Mouse (Mus musculus): Measurements from ENCODE around the gene Cma1.
"Not testable (repeated sequence)": the region's sequence is repeated elsewhere in the genome, so short reads cannot be mapped to it uniquely, and the experiment has no call there.

Gene Cma1

DNA sequence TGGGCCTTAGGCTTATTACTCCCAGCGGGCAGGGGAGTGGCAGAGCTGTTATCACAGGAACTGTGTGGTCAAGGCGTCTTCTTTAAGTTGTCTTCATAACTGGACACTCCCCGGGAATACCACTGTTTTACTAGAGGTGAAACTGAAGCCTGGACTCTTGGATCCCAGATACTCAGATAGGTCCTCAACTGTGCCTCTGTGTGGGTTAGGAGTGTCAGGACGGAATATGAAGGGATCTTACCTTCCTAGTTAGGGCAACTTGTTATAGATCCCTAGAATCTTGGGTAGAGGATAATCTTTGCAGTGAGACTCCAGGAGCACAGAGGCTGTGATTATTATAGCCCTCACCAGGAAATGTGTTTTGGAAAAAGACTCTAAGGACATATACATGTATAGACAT lies at the start of gene Cma1:
Gene Cma1 (minus strand): TSS at position 101 of the 400 bp plus-strand sequence.
- DNase-seq (ENCODE audit: low spot score): no peak

DNA sequence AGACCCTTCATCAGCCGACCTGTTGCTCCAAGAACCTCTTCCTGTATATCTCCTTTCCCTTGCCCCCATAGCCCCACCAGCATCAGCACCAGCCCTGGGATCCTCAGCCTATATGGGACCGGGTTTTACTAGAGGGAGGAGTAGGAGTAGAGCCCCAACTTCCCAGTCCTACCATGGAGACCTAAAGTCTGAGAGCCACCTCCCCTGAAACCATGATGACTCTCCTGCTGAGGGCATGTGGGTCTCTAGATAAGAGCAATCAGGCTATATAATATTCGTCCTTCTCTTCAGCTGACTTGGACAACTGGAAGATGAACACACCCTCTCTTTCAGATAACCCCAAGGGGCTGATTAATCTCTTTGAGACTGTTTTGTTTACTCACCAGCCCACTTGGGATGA lies 43.0 kb upstream of the Cma1 start:
- not testable (repeated sequence) for DNase-seq (ENCODE audit: low spot score)

DNA sequence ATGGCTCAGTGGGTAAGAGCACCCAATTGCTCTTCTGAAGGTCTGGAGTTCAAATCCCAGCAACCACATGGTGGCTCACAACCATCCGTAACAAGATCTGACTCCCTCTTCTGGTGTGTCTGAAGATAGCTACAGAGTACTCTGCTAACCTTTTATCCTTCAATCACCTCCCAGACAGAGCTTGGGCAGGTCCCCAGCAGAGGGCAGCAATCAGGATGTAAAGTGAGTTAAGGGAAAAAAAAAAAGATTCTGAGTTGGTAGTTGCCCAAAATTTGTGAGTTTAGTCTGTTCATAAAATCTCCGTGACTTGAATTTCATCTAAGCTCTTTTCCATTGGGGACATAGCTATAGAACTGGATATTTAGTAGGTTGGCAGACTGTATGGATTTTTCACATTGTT lies 19.4 kb upstream of the Cma1 start:
- not testable (repeated sequence) for DNase-seq (ENCODE audit: low spot score)

GRCm38 (mm10) chr14:55963263-55963662 lies 18.8 kb upstream of the Cma1 start:
- no peak for DNase-seq (ENCODE audit: low spot score)

GRCm38 (mm10) chr14:55950346-55951030 lies 6.0 kb upstream of the Cma1 start, which contains the start of gene Cma2:
Gene Cma2 (plus strand): TSS chr14:55950980.
- DNase-seq (ENCODE audit: low spot score): no peak

DNA sequence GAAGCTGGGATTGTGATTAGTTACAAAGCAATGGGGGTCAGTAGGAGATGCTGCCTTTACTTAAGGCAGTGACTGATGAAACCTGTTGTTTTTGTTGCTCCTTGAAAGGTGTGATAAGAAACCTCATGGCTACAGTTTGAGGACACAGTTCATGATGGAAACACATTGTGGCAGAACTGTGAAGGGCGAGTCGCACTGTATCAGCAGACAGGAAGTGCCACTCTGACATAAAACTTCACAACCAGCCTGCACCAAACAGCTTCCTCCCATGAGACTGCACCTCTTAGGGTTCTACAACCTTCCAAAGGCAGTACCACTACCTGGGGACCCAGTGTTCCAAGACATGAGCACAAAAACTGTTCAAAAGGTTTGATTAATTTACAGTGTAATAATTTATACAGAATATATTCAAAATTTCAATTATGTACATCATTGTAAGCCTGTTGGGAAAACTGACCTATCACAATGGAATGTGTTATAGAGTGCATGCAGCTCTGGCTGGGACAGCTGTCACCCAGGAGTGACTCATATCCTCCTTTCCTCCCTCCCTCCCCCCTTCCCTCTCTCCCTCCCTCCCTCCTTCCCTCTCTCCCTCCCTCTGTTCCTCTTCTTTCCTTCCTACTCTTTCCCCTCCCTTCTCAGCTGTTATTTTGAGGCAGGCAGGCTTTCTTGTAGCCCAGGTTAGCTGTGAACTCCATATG lies 1.9 kb upstream of the Cma1 start:
- DNase-seq (ENCODE audit: low spot score): no peak

DNA sequence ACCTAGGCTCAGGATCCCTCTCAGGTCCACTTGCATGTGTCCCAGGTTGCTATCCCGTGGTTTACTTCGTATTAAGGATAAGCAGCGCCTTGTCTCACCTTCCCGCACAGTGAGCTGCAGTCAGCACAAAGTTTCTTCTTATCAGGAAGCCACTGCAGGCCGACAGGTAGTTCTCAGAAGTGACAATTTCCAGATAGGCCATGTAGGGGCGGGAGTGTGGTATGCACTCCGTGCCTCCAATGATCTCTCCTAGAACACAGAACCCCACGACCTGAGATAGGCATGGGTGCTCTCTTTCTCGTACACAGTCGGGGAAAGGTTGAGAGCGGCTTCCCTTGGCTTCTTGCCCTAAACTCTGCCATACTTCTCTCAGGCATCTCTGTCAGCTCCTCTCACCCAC lies 874 bp downstream of the Cma1 start:
- DNase-seq (ENCODE audit: low spot score): no peak

- DNase-seq (ENCODE audit: low spot score): no peak
Measured at GRCm38 (mm10) chr14:55940070-55940800, 4.2 kb downstream of the Cma1 start.

- peak; percentile 11 for DNase-seq (ENCODE audit: low spot score)
Measured at GRCm38 (mm10) chr14:55933586-55933985, 10.9 kb downstream of the Cma1 start.

DNA sequence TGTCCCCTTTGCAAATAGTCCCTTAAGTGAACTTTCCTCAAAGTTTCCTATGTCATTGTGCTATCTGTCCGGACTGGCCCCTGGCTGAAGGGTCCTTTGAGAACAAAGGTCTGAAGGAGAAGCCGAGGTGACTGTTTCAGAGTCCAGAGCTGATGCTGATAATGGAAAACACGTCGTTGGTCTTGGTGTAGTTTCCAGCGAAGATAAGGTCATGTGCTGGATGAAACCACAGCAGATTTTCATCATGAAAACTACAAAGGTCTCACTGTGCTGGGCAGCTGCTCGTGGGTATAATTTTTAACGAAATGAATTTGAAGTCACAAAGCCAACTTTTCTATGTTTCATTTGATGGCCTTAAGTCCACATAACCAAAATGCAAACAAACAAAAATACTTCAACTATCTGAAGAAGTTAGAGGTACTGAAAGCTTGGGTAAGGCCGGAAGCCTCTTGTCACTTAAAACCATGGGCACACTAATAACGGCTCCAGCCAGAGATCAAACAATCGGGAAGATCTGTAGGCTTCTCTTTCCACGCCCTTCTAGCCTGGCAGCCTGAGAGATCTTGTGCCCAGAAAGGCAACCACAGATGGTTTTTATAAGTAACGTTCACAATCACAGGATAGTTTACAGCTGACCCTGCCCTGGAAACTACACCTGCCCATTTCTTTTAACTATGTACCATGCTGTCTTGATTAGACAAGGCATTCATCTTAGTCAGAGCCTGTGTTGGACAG lies 15.0 kb downstream of the Cma1 start:
- DNase-seq (ENCODE audit: low spot score): no peak

- no peak for DNase-seq (ENCODE audit: low spot score)
Measured at GRCm38 (mm10) chr14:55926847-55927246, 17.6 kb downstream of the Cma1 start.

DNA sequence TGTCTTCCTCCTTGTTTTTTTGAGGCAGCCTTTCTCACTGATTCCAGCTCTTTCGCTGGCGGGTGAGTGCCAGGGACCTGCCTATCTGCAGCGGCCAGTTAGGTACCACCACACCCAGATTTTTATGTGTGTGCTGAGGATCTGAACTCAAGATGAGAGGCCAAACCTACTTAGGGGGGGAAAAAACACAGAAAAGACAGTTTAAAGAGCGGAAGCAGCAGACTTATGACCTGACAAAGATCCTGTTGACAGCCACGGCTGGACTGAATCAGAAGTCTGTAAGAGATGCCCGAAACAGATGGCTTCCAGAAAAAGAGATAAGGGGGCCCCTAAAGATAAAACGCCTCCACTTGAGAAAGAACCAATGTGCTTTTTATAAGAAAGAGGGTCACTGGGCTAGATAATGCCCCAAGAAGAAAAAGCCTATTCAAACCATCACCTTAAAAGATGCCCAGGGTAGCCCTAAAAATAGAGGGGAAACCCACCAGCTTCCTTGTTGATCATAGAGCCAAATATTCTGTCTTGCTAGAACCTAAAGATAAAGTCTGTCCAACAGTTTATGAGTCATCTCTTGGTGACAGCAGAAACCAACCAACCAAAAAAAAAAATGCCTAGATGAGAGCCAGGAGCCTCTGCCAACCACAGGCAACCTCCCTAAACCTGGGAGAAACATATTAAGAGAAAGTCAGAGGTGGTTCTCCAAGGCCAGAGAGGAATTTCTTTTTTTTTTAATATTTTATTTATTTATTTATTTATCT lies 21.8 kb downstream of the Cma1 start:
- no peak for DNase-seq (ENCODE audit: low spot score)

- DNase-seq (ENCODE audit: low spot score): peak; percentile 80
Measured at GRCm38 (mm10) chr14:55918240-55919082, 26.0 kb downstream of the Cma1 start.

DNA sequence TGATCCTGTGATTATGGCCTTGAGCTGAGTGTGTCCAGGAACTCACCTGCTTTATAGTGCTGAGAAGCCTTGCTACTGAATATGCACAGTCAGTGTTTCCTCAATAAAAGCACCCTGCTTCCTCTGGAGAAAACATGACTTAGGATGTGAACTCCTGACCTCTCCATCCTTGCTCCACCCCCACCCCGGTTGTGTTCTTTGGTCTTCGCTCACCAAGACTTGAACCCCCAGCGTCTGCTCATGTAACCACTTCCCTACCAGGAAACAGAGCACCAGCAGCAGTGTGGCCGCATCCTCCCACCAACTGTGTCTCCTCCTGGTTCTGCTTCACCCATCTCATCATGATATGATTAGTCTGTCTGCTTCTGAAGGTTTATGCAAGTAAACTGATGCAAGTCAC lies 31.1 kb downstream of the Cma1 start:
- no peak for DNase-seq (ENCODE audit: low spot score)

DNA sequence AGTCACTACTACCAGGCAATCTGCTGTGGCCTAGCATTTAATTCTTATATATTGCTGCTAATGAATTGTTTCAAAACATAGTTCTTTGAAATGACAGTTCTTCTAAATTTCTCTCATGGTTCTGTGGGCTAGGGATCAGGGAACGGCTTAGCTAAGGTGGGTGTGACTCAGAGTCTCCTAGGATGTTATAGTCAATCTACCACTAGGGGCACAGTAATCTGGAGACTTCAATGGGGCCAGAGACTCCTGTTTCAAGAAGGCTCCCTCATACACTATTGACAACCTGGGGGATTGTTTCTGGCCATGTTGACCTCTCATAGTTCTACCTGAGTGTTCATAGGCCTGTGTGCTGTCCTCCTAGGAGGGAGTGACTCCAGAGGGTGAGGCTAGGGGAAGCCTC lies 39.0 kb downstream of the Cma1 start:
- DNase-seq (ENCODE audit: low spot score): no peak

GRCm38 (mm10) chr14:55900414-55900755 lies 44.1 kb downstream of the Cma1 start:
- no peak for DNase-seq (ENCODE audit: low spot score)

GRCm38 (mm10) chr14:55899701-55900413 lies 44.6 kb downstream of the Cma1 start, which contains the start of gene Sdr39u1:
Gene Sdr39u1 (minus strand): TSS chr14:55900293.
- peak; percentile 90 for DNase-seq (ENCODE audit: low spot score)

DNA sequence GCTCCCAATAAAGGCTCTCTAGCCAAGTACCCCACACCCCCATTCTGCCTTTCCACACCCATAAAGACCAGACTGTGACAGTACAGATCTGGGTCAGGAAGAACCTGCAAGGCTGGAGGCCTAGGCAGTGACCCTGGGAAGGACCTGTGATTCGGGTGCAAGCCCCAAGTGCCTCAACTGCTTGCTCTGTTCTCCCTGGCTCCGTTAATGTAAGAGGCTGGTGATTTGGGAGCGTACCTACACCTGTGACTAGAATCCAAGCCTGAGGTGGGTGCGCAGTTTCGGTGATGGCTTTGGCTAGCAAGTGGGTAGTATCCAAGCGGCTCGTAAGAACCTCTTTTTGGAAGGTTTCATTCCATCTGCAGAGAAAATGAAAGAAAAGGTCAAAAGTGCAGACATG lies 45.5 kb downstream of the Cma1 start:
- DNase-seq (ENCODE audit: low spot score): no peak

DNA sequence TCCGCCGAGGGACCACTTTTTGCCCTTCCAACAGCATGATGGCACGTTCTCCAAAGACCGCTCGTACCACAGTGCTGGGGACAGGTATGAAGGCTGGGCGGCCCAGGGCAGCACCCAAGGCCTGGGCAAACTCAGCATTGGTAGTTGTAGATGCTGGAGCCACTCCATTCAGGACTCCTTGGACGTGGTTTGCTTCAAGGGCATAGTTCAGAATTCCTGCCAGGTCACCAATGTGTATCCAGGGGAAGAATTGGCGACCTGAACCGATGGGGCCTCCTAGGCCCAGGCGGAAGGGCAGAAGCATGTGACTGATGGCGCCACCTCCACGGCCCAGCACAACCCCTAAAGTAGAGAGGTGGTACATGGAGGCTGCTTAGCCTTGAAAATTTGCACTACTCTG lies 46.8 kb downstream of the Cma1 start:
- no peak for DNase-seq (ENCODE audit: low spot score)
